Mouse (Mus musculus): ENCODE data around the gene Tmem221. TPM values are rescaled to one million over a fixed set of nuclear protein-coding genes. Genes with fewer than 3 reads are reported as not detected.
"Not testable (repeated sequence)": the region's sequence is repeated elsewhere in the genome, so short reads cannot be mapped to it uniquely, and the experiment has no call there.

Tmem221 gene
- polyA plus RNA-seq, 1 experiment from 2014 or later, result 13.0 TPM

GRCm38 (mm10) chr8:71552770-71553169 lies 5.9 kb downstream of the Tmem221 start:
- no peak for DNase-seq (ENCODE audit: low spot score)

- DNase-seq (ENCODE audit: low spot score), result peak; percentile 63
These were observed 7.9 kb downstream of the Tmem221 start for GRCm38 (mm10) chr8:71550754-71551153.

- DNase-seq (ENCODE audit: low spot score), result peak; percentile 75
These were observed 11.1 kb downstream of the Tmem221 start for GRCm38 (mm10) chr8:71547590-71547989.

- no peak for DNase-seq (ENCODE audit: low spot score)
These were observed 13.6 kb downstream of the Tmem221 start for GRCm38 (mm10) chr8:71545053-71545452.

- DNase-seq (ENCODE audit: low spot score), result no peak
These were observed 14.9 kb downstream of the Tmem221 start for GRCm38 (mm10) chr8:71543755-71544154.

- peak; percentile 92 for DNase-seq (ENCODE audit: low spot score)
These were observed 15.9 kb downstream of the Tmem221 start, which contains the start of gene Mvb12a for GRCm38 (mm10) chr8:71542632-71543343. TSS of gene Mvb12a (plus strand) at chr8:71542922.

- peak; percentile 91 for DNase-seq (ENCODE audit: low spot score)
These were observed 21.4 kb downstream of the Tmem221 start, which contains the start of gene Bst2 for GRCm38 (mm10) chr8:71537028-71537867. TSS of gene Bst2 (minus strand) at chr8:71537456.

GRCm38 (mm10) chr8:71535663-71536062 lies 23.0 kb downstream of the Tmem221 start:
- DNase-seq (ENCODE audit: low spot score), result peak; percentile 65

GRCm38 (mm10) chr8:71534263-71534810 lies 24.3 kb downstream of the Tmem221 start:
- no peak for DNase-seq (ENCODE audit: low spot score)

- DNase-seq (ENCODE audit: low spot score), result not testable (repeated sequence)
These were observed 27.8 kb downstream of the Tmem221 start for GRCm38 (mm10) chr8:71530735-71531467.

- DNase-seq (ENCODE audit: low spot score), result peak; percentile 77
These were observed 30.2 kb downstream of the Tmem221 start for GRCm38 (mm10) chr8:71528362-71529073.

- no peak for DNase-seq (ENCODE audit: low spot score)
These were observed 31.4 kb downstream of the Tmem221 start for GRCm38 (mm10) chr8:71527162-71527870.

- DNase-seq (ENCODE audit: low spot score), result no peak
These were observed 32.4 kb downstream of the Tmem221 start for GRCm38 (mm10) chr8:71526272-71526671.

GRCm38 (mm10) chr8:71525226-71526050 lies 33.2 kb downstream of the Tmem221 start, which contains the start of gene Ccdc194:
TSS of gene Ccdc194 (minus strand) at chr8:71525711.
- no peak for DNase-seq (ENCODE audit: low spot score)

GRCm38 (mm10) chr8:71521634-71522033 lies 37.0 kb downstream of the Tmem221 start:
- DNase-seq (ENCODE audit: low spot score), result peak; percentile 92

- peak; percentile 70 for DNase-seq (ENCODE audit: low spot score)
These were observed 39.4 kb downstream of the Tmem221 start for GRCm38 (mm10) chr8:71519037-71519825.

GRCm38 (mm10) chr8:71516786-71517185 lies 41.9 kb downstream of the Tmem221 start:
- no peak for DNase-seq (ENCODE audit: low spot score)

- no peak for DNase-seq (ENCODE audit: low spot score)
These were observed 43.6 kb downstream of the Tmem221 start for GRCm38 (mm10) chr8:71515043-71515442.
